Mouse (Mus musculus) neural tube, embryonic 11.5 days (tissue): ENCODE results near the gene Ccdc157. TPM values are rescaled to one million over a fixed set of nuclear protein-coding genes. Genes with fewer than 3 reads are reported as not detected.
"Not testable (repeated sequence)": the region's sequence is repeated elsewhere in the genome, so short reads cannot be mapped to it uniquely, and the experiment has no call there.

Source experiments
- ATAC-seq: fragments of 200-750 bp; cut with Nextera tagmentation; 2 replicates; pipeline ENCODE4 v1.8.0; 2017; ENCODE audit warnings: moderate number of reproducible peaks, mild to moderate bottlenecking, moderate TSS enrichment, moderate library complexity; ENCODE audit not compliant: insufficient read depth, low FRiP score, low TSS enrichment
- DNase-seq: peaks from one replicate; pipeline ENCODE4 v3.0.0-alpha.2; 2015; ENCODE audit warnings: low spot score
- H3K27ac ChIP-seq: fragments of 300-500 bp; sonication (generic); 2 replicates; pipeline ENCODE4 v1.5.1; 2014; ENCODE audit warnings: low read depth, mild to moderate bottlenecking, low read length
- H3K27me3 ChIP-seq: fragments of 300-500 bp; sonication (generic); 2 replicates; pipeline ENCODE4 v1.6.1; 2014; ENCODE audit warnings: mild to moderate bottlenecking, low read length, mixed read lengths; ENCODE audit not compliant: control insufficient read depth, insufficient read depth
- H3K36me3 ChIP-seq: fragments of 300-500 bp; sonication (generic); 2 replicates; pipeline ENCODE4 v1.6.1; 2014; ENCODE audit warnings: mild to moderate bottlenecking, low read length, moderate library complexity, mixed read lengths; ENCODE audit not compliant: control insufficient read depth, insufficient read depth
- H3K4me1 ChIP-seq: fragments of 300-500 bp; sonication (generic); 2 replicates; pipeline ENCODE4 v1.6.1; 2014; ENCODE audit warnings: low read length, mixed read lengths; ENCODE audit not compliant: control insufficient read depth, insufficient read depth
- H3K4me2 ChIP-seq: fragments of 300-500 bp; sonication (generic); 2 replicates; pipeline ENCODE4 v1.6.1; 2014; ENCODE audit warnings: low read depth, mild to moderate bottlenecking, moderate library complexity
- H3K4me3 ChIP-seq: fragments of 300-500 bp; sonication (generic); 2 replicates; pipeline ENCODE4 v1.5.1; 2014; ENCODE audit warnings: low read depth, low read length
- H3K9ac ChIP-seq: fragments of 300-500 bp; sonication (generic); 2 replicates; pipeline ENCODE4 v1.6.1; 2014; ENCODE audit warnings: mild to moderate bottlenecking, low read length
- H3K9me3 ChIP-seq: fragments of 300-500 bp; sonication (generic); 2 replicates; pipeline ENCODE4 v1.6.1; 2016; ENCODE audit warnings: low read length; ENCODE audit not compliant: control insufficient read depth
- WGBS: fragments of 180-500 bp; shearing (Covaris S2); extraction: QIAGEN DNeasy Blood & Tissue Kit; methylation state at CpG from one replicate; pipeline ENCODE4 v1.1.7; 2014; 5-methylcytosine and 5-hydroxymethylcytosine counted together
- polyA plus RNA-seq: library from polyadenylated mRNA; unstranded; fragments of >200 nt; fragmentation: Nextera tagmentation; extraction: Ambion mirVana; gene quantifications from 2 replicates; pipeline ENCODE4 v1.2.1, GENCODE M21; 2014

Gene Ccdc157
- polyA plus RNA-seq, 1 experiment from 2014 or later: 3.3 TPM

DNA sequence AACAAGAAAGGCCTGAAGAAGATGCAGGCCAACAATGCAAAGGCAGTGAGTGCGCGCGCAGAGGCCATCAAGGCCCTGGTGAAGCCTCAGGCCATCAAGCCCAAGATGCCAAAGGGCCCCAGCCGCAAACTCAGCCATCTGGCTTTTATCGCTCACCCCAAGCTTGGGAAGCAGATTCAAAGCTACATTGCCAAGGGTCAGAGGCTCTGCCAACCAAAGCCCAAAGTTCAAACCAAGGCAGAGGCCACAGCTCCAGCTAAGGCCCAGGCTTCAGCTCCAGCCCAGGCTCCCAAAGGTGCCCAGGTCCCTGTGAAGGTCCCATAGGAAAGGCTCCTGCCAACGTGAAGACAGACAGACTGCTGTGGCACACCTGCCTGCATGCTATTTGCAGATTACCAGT is 52.2 kb downstream of the Ccdc157 start:
- not testable (repeated sequence) for ATAC-seq

DNA sequence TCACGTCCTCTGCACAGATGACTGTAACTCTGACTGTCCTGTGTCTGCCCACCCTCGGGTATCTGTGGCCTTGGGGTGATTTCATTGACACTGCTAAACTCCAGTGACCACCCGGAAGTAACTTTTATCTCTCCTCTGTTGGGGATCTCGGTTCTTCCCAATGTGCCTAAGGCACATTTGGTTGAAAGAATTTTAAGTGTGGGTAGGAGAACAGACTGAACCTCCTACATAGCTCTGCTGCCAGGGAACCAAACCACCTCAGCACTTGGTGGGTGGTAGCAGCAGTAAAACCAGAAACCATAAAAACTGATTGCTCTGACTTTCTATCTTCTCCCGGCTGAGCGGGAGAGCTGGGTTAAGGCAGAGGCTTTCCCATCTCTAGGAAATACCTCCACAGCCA is 54.6 kb downstream of the Ccdc157 start:
- Histone ChIP-seq H3K4me2 (no peak overlapping the region), H3K27ac (no peak overlapping the region), H3K9ac (no peak overlapping the region), H3K27me3 (no peaks in the 10 kb centered on the region), H3K4me3 (no peak overlapping the region), H3K36me3 (no peaks in the 10 kb centered on the region), H3K4me1 (no peaks in the 10 kb centered on the region), H3K9me3 (no peaks in the 10 kb centered on the region)
- DNase-seq (no peak), ATAC-seq (no peak)
- WGBS: 30% methylated on average over 6 of the region's 6 CpGs

More for the DNA sequence above, 52.2 kb downstream of the Ccdc157 start:
- not testable (repeated sequence) for H3K9me3 ChIP-seq, H3K36me3 ChIP-seq, H3K4me3 ChIP-seq, H3K4me2 ChIP-seq, H3K4me1 ChIP-seq, DNase-seq, H3K27me3 ChIP-seq, H3K27ac ChIP-seq, H3K9ac ChIP-seq
- WGBS: 95% methylated on average over 6 of the region's 6 CpGs

DNA sequence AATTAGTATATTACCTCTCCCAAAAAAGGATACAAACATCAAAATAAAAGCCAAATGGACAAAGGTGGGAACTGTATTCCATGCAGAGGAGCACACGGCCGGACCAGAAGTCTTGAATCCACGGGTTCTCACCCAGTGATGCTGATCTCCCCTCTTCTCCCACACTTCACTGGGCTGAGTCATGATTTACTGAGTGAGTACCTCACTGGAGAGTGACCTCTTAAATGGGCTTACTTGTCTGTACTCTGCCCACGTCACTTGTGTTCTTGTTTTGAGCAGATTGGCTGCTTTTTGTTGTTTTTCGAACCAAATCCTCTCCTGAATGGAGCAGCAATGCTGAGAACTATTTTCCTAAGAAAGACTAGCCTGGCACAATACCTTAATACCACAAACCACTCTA is 55.1 kb downstream of the Ccdc157 start:
- no peaks in the 10 kb centered on the region for H3K27me3 ChIP-seq
- 68% methylated on average over 5 of the region's 5 CpGs for WGBS
- H3K27ac ChIP-seq: no peak overlapping the region
- no peak for ATAC-seq
- no peak for DNase-seq
- no peak overlapping the region for H3K4me3 ChIP-seq
- no peak overlapping the region for H3K9ac ChIP-seq
- H3K4me1 ChIP-seq: no peaks in the 10 kb centered on the region
- no peaks in the 10 kb centered on the region for H3K9me3 ChIP-seq
- no peaks in the 10 kb centered on the region for H3K36me3 ChIP-seq
- H3K4me2 ChIP-seq: no peak overlapping the region

DNA sequence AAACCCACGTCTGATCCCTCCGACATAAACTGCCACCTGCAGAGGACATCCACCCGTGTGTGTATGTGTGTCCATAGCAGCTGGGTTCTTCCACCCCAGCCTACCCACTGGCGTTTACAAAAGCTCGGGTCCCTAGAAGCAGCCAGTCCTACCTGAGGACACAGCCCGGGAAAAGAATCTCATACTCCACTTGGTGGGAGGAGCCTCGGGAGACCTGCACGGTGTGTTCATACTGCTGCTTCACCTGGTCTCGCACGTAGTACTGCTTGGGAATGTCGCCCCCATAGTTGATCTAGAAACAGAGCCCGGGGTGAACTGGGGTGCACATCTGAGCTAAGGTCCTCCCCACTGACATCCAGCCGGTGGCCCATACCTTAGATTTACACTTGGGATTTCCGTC is 56.6 kb downstream of the Ccdc157 start:
- 86% methylated on average over 14 of the region's 14 CpGs for WGBS
- no peaks in the 10 kb centered on the region for H3K36me3 ChIP-seq
- no peak overlapping the region for H3K27ac ChIP-seq
- ATAC-seq (no peak), DNase-seq (no peak)
- no peaks in the 10 kb centered on the region for H3K9me3 ChIP-seq
- H3K9ac ChIP-seq: no peak overlapping the region
- H3K4me3 ChIP-seq: no peak overlapping the region
- no peaks in the 10 kb centered on the region for H3K27me3 ChIP-seq
- no peak overlapping the region for H3K4me2 ChIP-seq
- H3K4me1 ChIP-seq: no peaks in the 10 kb centered on the region

DNA sequence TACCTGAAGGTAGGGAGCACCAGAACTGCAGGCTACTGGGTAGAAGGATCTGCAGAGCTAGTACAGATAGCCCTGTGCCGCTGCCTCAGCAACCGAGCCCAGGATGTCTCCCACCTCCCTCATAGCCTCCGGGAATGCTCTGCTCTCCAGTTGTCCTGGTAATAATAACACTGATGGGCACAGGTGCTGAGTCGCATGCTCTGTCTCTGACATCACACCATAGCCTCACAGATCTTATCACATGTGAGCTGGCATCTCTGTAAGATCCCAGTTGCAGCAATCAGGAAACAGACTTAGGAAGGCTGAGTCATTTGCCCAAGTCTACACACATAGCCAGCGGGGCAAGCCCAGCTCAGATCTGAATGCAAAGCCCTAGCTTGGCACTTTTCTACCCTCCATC is 58.2 kb downstream of the Ccdc157 start:
- H3K36me3 ChIP-seq: no peaks in the 10 kb centered on the region

DNA sequence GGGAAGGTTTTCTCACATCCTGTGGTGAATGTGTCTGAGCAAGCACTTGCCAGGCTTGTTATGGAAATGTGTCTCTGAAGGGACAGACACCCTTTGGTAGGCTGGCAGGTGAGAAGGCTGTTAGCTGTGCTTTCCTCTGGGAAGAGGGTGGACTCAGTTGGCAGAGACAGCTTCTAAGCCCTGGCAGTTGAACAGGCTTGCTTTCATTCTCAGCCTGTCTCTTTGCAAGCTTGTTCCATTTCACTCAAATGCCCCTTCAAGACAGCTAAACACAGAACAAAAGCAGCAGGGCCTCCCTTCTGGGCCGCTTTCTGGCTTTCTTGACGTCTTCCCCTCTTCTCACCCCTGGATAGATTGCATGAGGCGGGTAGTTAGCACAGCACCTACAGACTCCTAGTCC is 60.6 kb downstream of the Ccdc157 start:
- H3K4me1 ChIP-seq: peaks cover 13% of the 10 kb centered on the region
- H3K4me2 ChIP-seq: no peak overlapping the region
- no peaks in the 10 kb centered on the region for H3K36me3 ChIP-seq
- 69% methylated on average over 3 of the region's 3 CpGs for WGBS
- H3K4me3 ChIP-seq: no peak overlapping the region
- no peaks in the 10 kb centered on the region for H3K9me3 ChIP-seq
- no peak overlapping the region for H3K9ac ChIP-seq
- ATAC-seq: no peak
- H3K27me3 ChIP-seq: no peaks in the 10 kb centered on the region
- H3K27ac ChIP-seq: no peak overlapping the region
- DNase-seq: no peak

More for the DNA sequence above, 58.2 kb downstream of the Ccdc157 start:
- H3K27me3 ChIP-seq: no peaks in the 10 kb centered on the region
- H3K9me3 ChIP-seq: no peaks in the 10 kb centered on the region
- ATAC-seq (no peak), DNase-seq (no peak)
- no peak overlapping the region for H3K27ac ChIP-seq
- no peak overlapping the region for H3K4me2 ChIP-seq
- peaks cover 5% of the 10 kb centered on the region for H3K4me1 ChIP-seq
- no peak overlapping the region for H3K4me3 ChIP-seq
- H3K9ac ChIP-seq: no peak overlapping the region
- 90% methylated on average over 5 of the region's 5 CpGs for WGBS

DNA sequence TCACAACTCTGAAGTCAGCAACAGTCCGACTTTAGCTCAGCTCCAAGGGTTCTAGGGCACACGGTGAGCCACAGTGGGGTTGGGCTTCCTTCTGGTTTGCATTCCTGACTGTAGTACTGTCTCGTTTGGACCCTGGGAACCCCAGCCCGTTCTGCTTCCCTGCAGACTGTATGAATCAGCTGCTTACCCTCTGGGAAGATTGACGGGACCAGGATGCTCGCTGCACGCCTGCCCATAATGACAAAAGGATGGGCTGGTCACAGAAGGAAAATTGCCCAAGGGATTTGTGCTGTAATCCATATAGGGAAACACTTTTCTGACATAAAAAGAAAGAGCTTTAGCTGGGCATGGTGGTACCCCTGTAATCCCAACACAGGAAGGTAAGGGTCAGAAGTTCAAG is 61.3 kb downstream of the Ccdc157 start:
- ATAC-seq: no peak
- no peak overlapping the region for H3K27ac ChIP-seq
- H3K4me1 ChIP-seq: peaks cover 13% of the 10 kb centered on the region
- H3K9ac ChIP-seq: no peak overlapping the region
- no peaks in the 10 kb centered on the region for H3K36me3 ChIP-seq
- no peak for DNase-seq
- WGBS: 81% methylated on average over 7 of the region's 7 CpGs
- no peaks in the 10 kb centered on the region for H3K9me3 ChIP-seq
- no peak overlapping the region for H3K4me2 ChIP-seq
- no peaks in the 10 kb centered on the region for H3K27me3 ChIP-seq
- no peak overlapping the region for H3K4me3 ChIP-seq

DNA sequence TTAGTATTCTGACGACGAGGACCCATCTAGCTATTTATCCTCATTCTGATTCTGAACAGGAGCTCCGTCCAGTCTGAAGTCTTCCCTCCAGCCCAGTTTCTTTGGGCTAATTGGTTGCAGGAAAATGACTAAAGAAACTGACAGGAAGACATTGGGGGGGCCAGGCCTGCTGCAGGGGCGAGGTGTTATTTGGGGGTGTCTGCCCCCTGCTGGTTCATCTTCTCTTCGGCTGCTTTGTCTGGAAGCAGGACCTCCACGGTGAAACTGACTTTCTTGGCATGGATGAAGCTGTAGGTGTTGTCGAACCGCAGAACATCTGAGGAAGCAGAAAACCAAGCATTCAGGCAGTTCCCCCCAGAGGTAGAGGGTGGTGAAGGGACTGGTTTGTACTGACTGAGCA is 62.0 kb downstream of the Ccdc157 start:
- DNase-seq: no peak
- 74% methylated on average over 8 of the region's 8 CpGs for WGBS

DNA sequence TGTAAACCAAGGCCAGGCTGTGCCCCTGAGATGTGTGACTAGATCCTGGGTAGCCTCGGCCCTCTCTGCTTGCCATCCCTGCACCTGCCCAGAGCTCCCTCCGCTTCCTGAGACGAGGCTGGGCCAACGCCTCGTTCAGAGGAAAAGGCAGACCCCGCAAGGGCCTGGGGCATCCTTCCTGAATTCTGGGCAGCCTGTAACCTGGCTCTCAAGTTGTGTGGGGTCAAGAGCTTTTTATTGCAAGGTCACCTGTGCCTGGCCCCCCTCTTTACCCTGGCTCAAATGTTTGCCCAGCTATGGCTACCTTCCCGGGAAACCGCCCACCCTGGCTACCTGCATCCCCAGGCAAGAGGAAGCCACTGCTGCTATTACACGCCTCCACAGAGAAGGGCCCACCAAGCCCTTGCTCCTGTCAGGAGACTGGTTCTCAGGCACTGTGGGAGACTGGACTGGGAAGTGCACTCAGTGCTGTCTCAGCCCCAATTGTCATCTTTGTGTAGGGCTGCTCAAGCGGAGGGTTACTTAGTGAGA is 62.9 kb downstream of the Ccdc157 start:
- no peaks in the 10 kb centered on the region for H3K9me3 ChIP-seq
- peak overlapping the region; percentile 81 for H3K27ac ChIP-seq

More for the DNA sequence above, 62.0 kb downstream of the Ccdc157 start:
- ATAC-seq: no peak
- no peak overlapping the region for H3K9ac ChIP-seq
- H3K36me3 ChIP-seq: no peaks in the 10 kb centered on the region
- no peak overlapping the region for H3K4me2 ChIP-seq
- no peak overlapping the region for H3K27ac ChIP-seq
- H3K4me3 ChIP-seq: no peak overlapping the region
- no peaks in the 10 kb centered on the region for H3K27me3 ChIP-seq
- H3K4me1 ChIP-seq: peaks cover 13% of the 10 kb centered on the region
- H3K9me3 ChIP-seq: no peaks in the 10 kb centered on the region

More for the DNA sequence above, 62.9 kb downstream of the Ccdc157 start:
- peak overlapping the region; percentile 85 for H3K4me2 ChIP-seq
- no peaks in the 10 kb centered on the region; the same call in 1 of the 2 replicates for H3K36me3 ChIP-seq
- no peaks in the 10 kb centered on the region for H3K27me3 ChIP-seq
- peak overlapping the region; percentile 79 for H3K9ac ChIP-seq
- peak overlapping the region; percentile 43 for H3K4me3 ChIP-seq
- H3K4me1 ChIP-seq: peaks cover 13% of the 10 kb centered on the region
- 26% methylated on average over 10 of the region's 10 CpGs for WGBS
- ATAC-seq (peak; percentile 22), DNase-seq (no peak)
